In the genomic region with DNA sequence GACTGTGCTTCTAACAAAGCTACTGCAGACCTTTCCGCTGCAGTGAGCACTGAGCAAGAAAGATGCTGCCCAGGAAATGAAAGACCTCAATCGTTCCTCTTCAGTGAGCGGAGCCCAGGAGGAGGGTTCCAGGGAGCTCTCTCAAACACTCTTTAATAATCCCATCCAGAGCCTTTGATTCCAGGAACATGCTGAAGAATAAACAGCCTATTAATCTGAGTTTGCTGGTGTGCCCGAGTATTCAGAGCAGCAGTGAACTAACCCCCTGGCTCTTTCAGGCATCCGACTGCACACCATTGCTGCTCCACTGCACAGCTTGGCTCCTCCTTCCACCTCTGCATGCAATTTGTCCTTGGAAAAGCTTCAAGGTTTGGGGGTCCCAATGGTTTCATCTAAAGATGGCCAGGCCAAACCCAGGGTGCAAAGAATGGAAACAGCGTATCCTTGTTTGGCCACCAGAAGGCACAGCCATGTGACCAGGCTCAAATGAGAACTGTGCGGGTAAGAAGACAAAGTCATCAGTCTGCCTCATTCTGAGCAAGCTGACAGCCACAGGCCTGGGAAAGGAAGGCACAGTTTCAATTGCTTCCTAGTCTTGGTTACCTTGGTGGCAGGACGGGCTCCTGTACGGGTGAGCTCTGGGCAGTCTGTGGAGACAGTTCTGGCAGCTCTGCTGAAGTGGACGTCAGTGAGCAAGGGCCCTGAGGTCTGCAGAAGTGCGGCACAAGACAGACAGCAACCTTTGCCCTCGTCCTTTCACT, we compare ENCODE assay signal across 8 mouse cellular contexts.
A peak's percentile ranks its signal among the peaks of the same experiment; 100 is the strongest.
DNase-seq lines count a peak whose midpoint lies in the region.

No protein-coding gene starts in this region.

- DNase-seq in brain, adult 2 months (ENCODE audit: low read depth, low spot score), result peak; percentile 44
- peak; percentile 58 to 63 for DNase-seq in cerebellum, postnatal 10 days
- peak; percentile 37 to 40 for DNase-seq in frontal cortex, postnatal 36 days (ENCODE audit: low spot score in 2 of 2)
- DNase-seq in kidney, postnatal 36 days, result peak; percentile 66 to 72
- DNase-seq in retina, embryonic 14.5 days (ENCODE audit: low spot score), result peak; percentile 57
- DNase-seq in spleen, adult 12 weeks (ENCODE audit: low spot score), result no peak
- DNase-seq in gastrocnemius, postnatal 25 days, result no peak
- no peak for DNase-seq in adrenal gland, adult 8-10 months

Comparison
In these comparisons a context has a peak if more than half of its experiments do, and no peak if none do; other contexts are left out.
1. DNase-seq: peak in brain, adult 2 months (single experiment), cerebellum, postnatal 10 days (2 of 2), frontal cortex, postnatal 36 days (2 of 2), kidney, postnatal 36 days (2 of 2) and retina, embryonic 14.5 days (single experiment); none in spleen, adult 12 weeks (single experiment), gastrocnemius, postnatal 25 days (single experiment) and adrenal gland, adult 8-10 months (single experiment).